Comparison of ENCODE assay signal across 11 mouse cellular contexts in genomic region chr10:37483521-37483920, GRCm38 (mm10).
DNase-seq lines count a peak whose midpoint lies in the region; ATAC-seq and TF ChIP-seq lines count a peak whose summit lies in the region.
"Had no signal": no experiment of that assay in that cellular context is flagged by ENCODE, and none has a peak within 500 bp of the region (broad histone marks: within the 10 kb centered on the region; RNA-seq: fewer than 3 reads in every experiment).

No protein-coding gene starts in this region.

- H3K36me3 ChIP-seq in kidney, postnatal 0 days (ENCODE audit: insufficient read depth, low read length), result no peaks in the 10 kb centered on the region
- H3K36me3 ChIP-seq: hindbrain, embryonic 15.5 days had no signal

- 34% methylated on average over 4 of the region's 4 CpGs for WGBS in kidney, postnatal 0 days

- DNase-seq in adrenal gland, adult 2 months, result peak; percentile 35
- no peak for DNase-seq in adrenal gland, adult 18-20 months (ENCODE audit: low spot score in 2 of 2)
- DNase-seq in 3134 (ENCODE audit: extremely low read depth, insufficient read length, low spot score), result peak; percentile 39
- DNase-seq in kidney, postnatal 0 days (ENCODE audit: low spot score), result peak; percentile 79
- DNase-seq in ovary, postnatal 36 days (ENCODE audit: low spot score), result no peak
- DNase-seq in thymus, postnatal 36 days, result no peak

- H3K4me3 ChIP-seq in embryonic fibroblast, embryonic 13.5 days (ENCODE audit: insufficient read depth, low read length), result no peak overlapping the region
- H3K4me3 ChIP-seq in kidney, postnatal 0 days (replicated peaks; ENCODE audit: low read depth, low read length), result no peak overlapping the region
- H3K4me3 ChIP-seq: hindbrain, embryonic 15.5 days had no signal

- TF ChIP-seq CTCF in embryonic fibroblast, embryonic 13.5 days (IDR thresholded peaks at IDR 0.05; ENCODE audit: borderline replicate concordance, insufficient read depth, low read length), result no peak
- no peak for TF ChIP-seq CTCF in kidney, postnatal 0 days (IDR thresholded peaks at IDR 0.05; ENCODE audit: low read depth)

- peak overlapping the region; percentile 83 for H3K27ac ChIP-seq in embryonic fibroblast, embryonic 13.5 days (ENCODE audit: insufficient read depth, low read length)
- no peak overlapping the region for H3K27ac ChIP-seq in kidney, postnatal 0 days
- H3K27ac ChIP-seq: hindbrain, embryonic 15.5 days; liver, embryonic 14.5 days; stomach, postnatal 0 days had no signal

- H3K27me3 ChIP-seq in kidney, postnatal 0 days (ENCODE audit: insufficient read depth, low read length), result no peaks in the 10 kb centered on the region
- H3K27me3 ChIP-seq: hindbrain, embryonic 15.5 days had no signal

- no peak for ATAC-seq in kidney, postnatal 0 days (replicated peaks; ENCODE audit: low FRiP score, low read depth)
- ATAC-seq in CD4-positive, CD25-positive, alpha-beta regulatory T cell, adult 4 months, result no peak

- H3K4me1 ChIP-seq in embryonic fibroblast, embryonic 13.5 days (ENCODE audit: control insufficient read depth, insufficient read depth, low read length), result peaks cover 7% of the 10 kb centered on the region
- H3K4me1 ChIP-seq in kidney, postnatal 0 days (replicated peaks; ENCODE audit: insufficient read depth, low read length), result no peaks in the 10 kb centered on the region
- H3K4me1 ChIP-seq: hindbrain, embryonic 15.5 days had no signal

- no peak overlapping the region for H3K9ac ChIP-seq in kidney, postnatal 0 days (ENCODE audit: low read depth, low read length)
- H3K9ac ChIP-seq: hindbrain, embryonic 15.5 days; liver, embryonic 14.5 days had no signal

- H3K4me2 ChIP-seq in kidney, postnatal 0 days (ENCODE audit: low read length), result no peak overlapping the region
- H3K4me2 ChIP-seq: hindbrain, embryonic 15.5 days had no signal

- no peaks in the 10 kb centered on the region for H3K9me3 ChIP-seq in kidney, postnatal 0 days (replicated peaks; ENCODE audit: low read length)
- H3K9me3 ChIP-seq: hindbrain, embryonic 15.5 days had no signal

- TF ChIP-seq POLR2A in embryonic fibroblast, embryonic 13.5 days (IDR thresholded peaks at IDR 0.05; ENCODE audit: low read depth, low read length), result no peak

Comparison
In these comparisons a context has a peak if more than half of its experiments do, and no peak if none do; other contexts are left out.
1. DNase-seq: peak in adrenal gland, adult 2 months (single experiment), 3134 (single experiment) and kidney, postnatal 0 days (single experiment); none in adrenal gland, adult 18-20 months (0 of 2), ovary, postnatal 36 days (single experiment) and thymus, postnatal 36 days (0 of 2).